Mouse (Mus musculus): ENCODE measurements around the gene Cir1. TPM values are rescaled to one million over a fixed set of nuclear protein-coding genes. Genes with fewer than 3 reads are reported as not detected.

Cir1 gene
- polyA plus RNA-seq, 1 experiment, result 35.5 TPM

- no peak for DNase-seq (ENCODE audit: extremely low spot score in 1 of 2, low spot score in 1 of 2)
Measured at GRCm38 (mm10) chr2:73304506-73304905, 8.0 kb downstream of the Cir1 start.

DNA sequence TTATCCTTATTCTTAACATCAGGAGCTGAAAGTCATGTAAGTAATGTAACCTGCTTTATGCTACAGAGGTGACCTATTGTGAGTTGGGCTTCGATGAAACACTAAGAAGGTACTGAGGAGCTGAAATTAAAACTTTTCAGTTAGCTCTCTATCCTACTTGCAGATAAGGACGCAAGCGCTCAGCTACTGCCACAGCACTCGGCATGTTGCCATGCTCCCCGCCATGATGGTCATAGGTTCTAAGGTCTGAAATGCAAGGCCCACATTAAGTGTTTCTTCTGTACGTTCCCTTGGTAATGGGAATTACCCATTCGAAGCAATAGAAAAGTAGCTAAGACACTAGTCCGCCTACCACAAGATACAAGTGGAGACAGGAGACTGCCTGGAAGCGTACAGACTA is 9.8 kb downstream of the Cir1 start:
- DNase-seq (ENCODE audit: extremely low spot score in 1 of 2, low spot score in 1 of 2), result no peak

DNA sequence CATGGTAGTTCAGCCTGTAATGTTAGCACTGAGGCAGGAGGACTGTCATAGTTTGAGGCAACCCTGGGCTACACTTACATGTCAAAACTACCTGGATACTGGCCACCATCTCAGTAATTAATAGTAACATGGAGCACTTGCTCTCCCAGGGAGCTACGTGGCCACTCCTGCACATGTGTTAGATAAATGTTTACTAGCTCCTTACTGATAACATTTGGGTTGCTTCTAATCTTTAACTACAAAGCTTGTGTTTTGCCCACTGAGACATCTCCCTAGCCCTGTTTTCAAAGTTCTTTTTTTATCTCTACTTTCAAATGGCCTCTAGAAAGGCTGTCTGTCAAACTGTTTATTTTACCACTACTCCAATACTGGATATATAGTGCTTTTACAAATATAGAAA is 10.5 kb downstream of the Cir1 start:
- no peak for DNase-seq (ENCODE audit: extremely low spot score in 1 of 2, low spot score in 1 of 2)

DNA sequence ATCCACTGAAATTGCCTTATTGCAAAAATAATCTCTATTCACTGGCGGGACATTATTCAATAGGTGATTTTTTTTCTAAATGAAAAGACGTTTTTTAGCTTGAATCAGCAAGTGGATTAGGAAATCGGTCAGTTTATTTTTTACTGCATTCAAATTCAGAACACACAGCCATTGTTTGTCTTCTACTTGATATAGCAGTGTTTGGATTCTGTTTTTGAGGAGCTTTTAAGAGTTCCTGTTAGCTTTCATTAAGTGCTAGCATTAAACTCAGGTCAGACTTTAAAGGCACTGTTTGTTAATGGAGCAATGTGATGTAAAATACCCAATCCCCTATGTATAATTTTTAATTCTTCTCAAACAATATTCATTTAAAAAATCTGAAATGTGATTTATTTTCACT is 13.7 kb downstream of the Cir1 start:
- DNase-seq (ENCODE audit: extremely low spot score in 1 of 2, low spot score in 1 of 2), result no peak

- DNase-seq (ENCODE audit: extremely low spot score in 1 of 2, low spot score in 1 of 2), result no peak
Measured at GRCm38 (mm10) chr2:73298154-73298553, 14.3 kb downstream of the Cir1 start.

- DNase-seq (ENCODE audit: extremely low spot score in 1 of 2, low spot score in 1 of 2), result no peak
Measured at GRCm38 (mm10) chr2:73295023-73295422, 17.5 kb downstream of the Cir1 start.

GRCm38 (mm10) chr2:73291130-73291529 is 21.4 kb downstream of the Cir1 start:
- DNase-seq (ENCODE audit: extremely low spot score in 1 of 2, low spot score in 1 of 2), result no peak

DNA sequence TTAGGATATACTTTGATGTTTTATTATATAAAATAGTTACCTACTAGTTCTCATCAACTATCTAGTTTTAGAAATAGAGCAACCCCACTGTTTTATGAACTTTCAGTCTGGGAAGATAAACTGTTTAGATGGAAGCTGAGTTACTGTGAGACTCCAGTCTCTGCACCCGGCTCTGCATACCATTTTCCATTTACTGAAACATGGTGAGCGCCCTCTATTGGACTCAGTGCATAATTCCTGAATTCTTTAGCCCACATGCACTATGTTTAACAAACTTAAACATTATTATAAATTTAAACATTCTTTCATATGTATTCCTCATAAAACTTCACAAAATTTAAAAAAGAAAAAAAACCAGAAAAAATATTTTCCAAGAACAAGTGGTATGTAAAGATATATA is 26.9 kb downstream of the Cir1 start:
- peak in 1 of 2 experiments; percentile 67 for DNase-seq (ENCODE audit: extremely low spot score in 1 of 2, low spot score in 1 of 2)

- no peak for DNase-seq (ENCODE audit: extremely low spot score in 1 of 2, low spot score in 1 of 2)
Measured at GRCm38 (mm10) chr2:73281707-73282106, 30.8 kb downstream of the Cir1 start.

GRCm38 (mm10) chr2:73281048-73281661 is 31.3 kb downstream of the Cir1 start:
- DNase-seq (ENCODE audit: extremely low spot score in 1 of 2, low spot score in 1 of 2), result no peak

GRCm38 (mm10) chr2:73280356-73281047 is 32.0 kb downstream of the Cir1 start:
- DNase-seq (ENCODE audit: extremely low spot score in 1 of 2, low spot score in 1 of 2), result no peak

GRCm38 (mm10) chr2:73279271-73280038 is 33.0 kb downstream of the Cir1 start:
- DNase-seq (ENCODE audit: extremely low spot score in 1 of 2, low spot score in 1 of 2), result no peak

DNA sequence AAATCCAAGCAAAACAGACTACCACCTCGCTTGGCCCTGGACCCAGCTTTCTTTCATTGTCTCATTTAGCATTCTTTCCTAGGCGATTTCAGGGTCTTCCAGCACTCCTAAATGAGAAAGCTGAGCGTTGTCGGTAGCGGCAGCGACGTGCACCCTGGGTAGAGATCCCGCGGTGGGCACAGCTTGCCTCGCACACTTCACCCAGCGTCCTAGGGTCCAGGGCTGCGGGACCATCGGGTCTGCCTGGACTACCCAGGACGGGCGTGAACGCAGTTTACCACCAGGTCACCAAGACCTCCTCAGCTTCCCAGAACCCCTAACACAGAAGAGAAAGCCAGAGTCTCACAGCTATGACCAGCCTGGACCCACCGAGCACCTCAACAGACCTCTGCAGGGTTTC is 33.6 kb downstream of the Cir1 start:
- DNase-seq (ENCODE audit: extremely low spot score in 1 of 2, low spot score in 1 of 2), result no peak

DNA sequence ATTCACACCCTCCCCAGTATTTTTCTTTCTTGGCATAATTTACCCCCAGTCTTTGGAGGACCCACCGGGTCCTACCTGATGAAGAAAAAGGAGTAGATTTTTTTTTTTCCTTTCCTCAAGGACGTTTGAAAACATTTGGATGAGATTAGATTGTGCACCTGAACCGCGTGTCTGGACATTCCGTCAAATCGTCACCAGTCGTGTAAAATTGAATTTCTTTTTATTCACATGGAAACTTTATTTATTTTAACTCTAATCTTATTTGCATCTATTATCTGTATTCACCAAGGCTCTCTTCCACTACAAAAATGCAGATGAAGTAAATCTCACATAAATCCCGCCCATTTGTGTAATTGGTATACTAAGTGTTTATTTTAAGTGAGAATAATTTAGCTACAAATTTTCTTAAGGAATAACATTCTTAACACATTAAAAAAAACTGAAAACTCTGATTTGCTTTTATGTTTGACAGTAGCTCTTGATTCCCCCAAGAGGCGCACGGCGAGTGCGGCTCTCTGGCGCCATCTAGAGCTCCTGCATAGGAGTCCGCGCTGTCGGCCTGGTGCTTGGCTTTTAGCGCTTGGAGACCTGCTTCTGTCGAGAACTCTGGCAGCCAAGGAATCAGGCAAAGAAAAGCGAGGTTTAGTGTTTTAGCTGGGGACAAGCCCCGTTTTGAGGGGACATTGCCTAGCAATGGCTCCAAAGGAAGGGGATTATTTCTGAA is 34.2 kb downstream of the Cir1 start:
- peak; percentile 53 to 93 for DNase-seq (ENCODE audit: extremely low spot score in 1 of 2, low spot score in 1 of 2)

DNA sequence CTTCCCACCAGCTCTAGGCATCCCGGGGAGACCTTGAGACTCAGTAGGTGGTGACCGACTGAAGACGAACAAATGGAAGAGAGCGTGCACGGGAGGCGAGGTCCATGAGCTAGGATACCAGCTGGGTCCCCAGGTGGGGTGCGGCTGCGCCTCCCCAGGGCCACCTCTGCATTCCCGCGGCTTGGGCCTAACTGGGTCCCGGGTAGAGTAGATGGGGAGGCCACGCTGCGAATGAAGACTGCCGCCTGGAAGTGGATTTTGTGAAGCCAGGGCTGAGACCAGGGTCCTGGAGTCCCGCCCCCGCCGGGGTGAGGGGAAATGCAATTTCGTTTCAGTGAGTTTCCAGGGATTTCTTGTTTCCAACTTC is 34.8 kb downstream of the Cir1 start:
- no peak for DNase-seq (ENCODE audit: extremely low spot score in 1 of 2, low spot score in 1 of 2)

GRCm38 (mm10) chr2:73277021-73277708 is 35.3 kb downstream of the Cir1 start:
- DNase-seq (ENCODE audit: extremely low spot score in 1 of 2, low spot score in 1 of 2), result no peak

DNA sequence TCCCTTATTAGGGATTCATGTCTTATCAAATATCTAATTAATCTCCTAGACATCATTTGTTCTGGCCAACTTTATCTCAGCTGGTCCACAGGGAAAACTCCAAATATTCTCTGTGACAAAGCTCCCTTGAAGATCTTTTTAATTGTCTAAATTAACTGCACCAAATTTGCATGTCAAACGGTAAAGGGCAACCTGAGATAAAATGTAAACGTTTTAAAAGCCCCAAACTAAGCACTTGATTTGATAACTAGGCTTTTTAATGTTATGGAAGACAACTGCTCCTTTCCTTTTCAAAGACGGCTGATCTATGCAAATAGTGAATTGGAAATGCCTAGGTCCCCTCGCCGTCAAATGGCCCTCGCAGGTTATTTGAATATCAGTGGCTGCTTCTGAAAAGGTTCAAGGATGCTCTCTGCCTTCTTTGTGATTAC is 36.3 kb downstream of the Cir1 start:
- no peak for DNase-seq (ENCODE audit: extremely low spot score in 1 of 2, low spot score in 1 of 2)

DNA sequence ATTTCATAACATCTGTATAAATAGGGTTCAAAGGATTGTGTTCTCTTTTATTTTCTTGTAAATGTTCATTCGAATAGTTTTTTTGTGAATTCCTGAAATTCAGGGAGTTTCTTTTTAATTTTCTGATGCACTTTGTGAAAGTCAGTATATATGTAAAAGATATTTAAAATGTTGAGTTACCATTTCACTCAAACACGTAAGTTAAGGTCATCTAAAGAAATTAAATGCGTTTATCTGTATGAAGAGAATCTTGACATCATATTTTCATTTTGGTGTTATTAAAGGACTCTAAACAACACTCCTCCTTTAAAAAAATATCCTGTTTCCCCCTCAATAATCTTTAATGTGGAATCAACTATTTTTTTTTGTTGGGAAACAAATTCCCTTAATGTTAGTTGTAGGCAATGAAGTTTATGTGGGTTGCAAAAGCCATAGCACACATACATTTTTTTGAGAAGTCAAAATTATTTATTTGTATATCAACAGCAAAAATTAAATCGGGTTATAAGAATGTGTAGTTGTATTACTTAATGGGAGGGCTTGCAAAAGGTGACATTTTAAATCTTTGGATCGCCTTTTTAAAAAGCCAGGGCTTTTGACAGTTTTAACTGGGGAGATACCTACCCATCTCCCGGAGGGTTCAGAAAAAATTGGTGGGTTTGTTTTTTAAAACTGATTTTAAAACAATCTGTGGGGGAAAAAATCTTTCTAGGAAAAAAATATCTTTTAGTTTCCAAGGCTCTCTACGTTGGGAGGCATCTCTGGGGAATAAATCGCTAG is 37.0 kb downstream of the Cir1 start:
- no peak for DNase-seq (ENCODE audit: extremely low spot score in 1 of 2, low spot score in 1 of 2)

GRCm38 (mm10) chr2:73274119-73274920 is 38.2 kb downstream of the Cir1 start:
- DNase-seq (ENCODE audit: extremely low spot score in 1 of 2, low spot score in 1 of 2), result no peak

Measured in frontal cortex, adult 2 months (tissue).